In genomic region chr10:70484568-70485286, GRCm38 (mm10) we compare ENCODE assay signal across 9 mouse cellular contexts. TPM values are rescaled to one million over a fixed set of nuclear protein-coding genes. Genes with fewer than 3 reads are reported as not detected.
A peak's percentile ranks its signal among the peaks of the same experiment; 100 is the strongest.
DNase-seq lines count a peak whose midpoint lies in the region; ATAC-seq lines count a peak whose summit lies in the region.
"Had no signal": no experiment of that assay in that cellular context is flagged by ENCODE, and none has a peak within 500 bp of the region (broad histone marks: within the 10 kb centered on the region; RNA-seq: fewer than 3 reads in every experiment).

No protein-coding gene starts in this region.

- H3K27me3 ChIP-seq in neural tube, embryonic 11.5 days (ENCODE audit: control insufficient read depth, insufficient read depth, low read length): no peaks in the 10 kb centered on the region
- no peaks in the 10 kb centered on the region for H3K27me3 ChIP-seq in hindbrain, embryonic 14.5 days (ENCODE audit: control insufficient read depth, insufficient read depth, low read length)

- ATAC-seq in neural tube, embryonic 11.5 days (ENCODE audit: insufficient read depth, low FRiP score, low TSS enrichment): peak; percentile 53; the same call in 1 of the 2 replicates
- peak; percentile 73 for ATAC-seq in hindbrain, embryonic 14.5 days (ENCODE audit: low FRiP score)

- H3K9ac ChIP-seq in neural tube, embryonic 11.5 days (ENCODE audit: low read length): peak overlapping the region; percentile 9; the same call in 1 of the 2 replicates
- H3K9ac ChIP-seq in hindbrain, embryonic 14.5 days: peak overlapping the region; percentile 43; the same call in 1 of the 2 replicates

- H3K4me1 ChIP-seq in neural tube, embryonic 11.5 days (ENCODE audit: control insufficient read depth, insufficient read depth, low read length): peaks cover 7% of the 10 kb centered on the region; the same call in 1 of the 2 replicates
- H3K4me1 ChIP-seq in hindbrain, embryonic 14.5 days (replicated peaks; ENCODE audit: control insufficient read depth, insufficient read depth, low read length): peaks cover 14% of the 10 kb centered on the region

- peak overlapping the region; percentile 11 for H3K4me2 ChIP-seq in neural tube, embryonic 11.5 days (ENCODE audit: low read depth)
- H3K4me2 ChIP-seq in hindbrain, embryonic 14.5 days (replicated peaks): peak overlapping the region; percentile 42

- H3K27ac ChIP-seq in neural tube, embryonic 11.5 days (ENCODE audit: low read depth, low read length): no peak overlapping the region; the same call in 1 of the 2 replicates
- peak overlapping the region; percentile 70 for H3K27ac ChIP-seq in hindbrain, embryonic 14.5 days

- 21% methylated on average over 7 of the region's 7 CpGs for WGBS in neural tube, embryonic 11.5 days
- 14% methylated on average over 7 of the region's 7 CpGs for WGBS in hindbrain, embryonic 14.5 days

- intact Hi-C loops in heart, postnatal 36 days (cut with DNase I): loop anchor here (1.0 kb wide), 1 partner anchor 47 kb away; no protein-coding TSS in a partner anchor

- peak; percentile 51 for DNase-seq in heart, adult 8-10 months (ENCODE audit: low spot score)
- DNase-seq in heart, postnatal 36 days: no peak
- DNase-seq in neural tube, embryonic 11.5 days (ENCODE audit: low spot score): peak; percentile 25
- DNase-seq in neural tube, embryonic 10.5 days (ENCODE audit: extremely low spot score, low spot score): no peak
- DNase-seq in hindbrain, embryonic 14.5 days (ENCODE audit: low spot score): peak; percentile 33
- DNase-seq in ovary, postnatal 10 days (ENCODE audit: low spot score): no peak
- no peak for DNase-seq in thymus, postnatal 14 days
- no peak for DNase-seq in cerebellum, postnatal 4 days (ENCODE audit: low spot score in 2 of 2)
- DNase-seq: liver had no signal

- no peak overlapping the region for H3K4me3 ChIP-seq in neural tube, embryonic 11.5 days (ENCODE audit: low read depth, low read length)
- no peak overlapping the region for H3K4me3 ChIP-seq in hindbrain, embryonic 14.5 days (replicated peaks; ENCODE audit: low read length)

- H3K9me3 ChIP-seq in neural tube, embryonic 11.5 days (ENCODE audit: control insufficient read depth, low read length): no peaks in the 10 kb centered on the region
- H3K9me3 ChIP-seq in hindbrain, embryonic 14.5 days (ENCODE audit: control insufficient read depth, low read length): no peaks in the 10 kb centered on the region

- no peaks in the 10 kb centered on the region for H3K36me3 ChIP-seq in neural tube, embryonic 11.5 days (ENCODE audit: control insufficient read depth, insufficient read depth, low read length)
- H3K36me3 ChIP-seq in hindbrain, embryonic 14.5 days (replicated peaks; ENCODE audit: control insufficient read depth, insufficient read depth): peaks cover 6% of the 10 kb centered on the region; the same call in 1 of the 2 replicates

RNA-seq across cellular contexts. Expression of gene Fam13c, which starts 44.4 kb away (rescaled TPM):
- total RNA-seq in heart, adult 8-10 months (2022): 1 to 10 TPM; 4.3 to 6.5 (median 5.4) TPM
- total RNA-seq in heart, postnatal 36 days (2021): 1 to 10 TPM; 4.9 to 6.3 TPM
- 11.4 and 11.9 TPM in 2 replicates for polyA plus RNA-seq in neural tube, embryonic 11.5 days (2014; fragmentation: Nextera tagmentation; extraction: Ambion mirVana)
- polyA plus RNA-seq in hindbrain, embryonic 14.5 days (2014; fragmentation: Nextera tagmentation; extraction: Ambion mirVana): 24.5 and 28.2 TPM in 2 replicates

Comparison
In these comparisons a context has a peak if more than half of its experiments do, and no peak if none do; other contexts are left out.
1. DNase-seq: peak in heart, adult 8-10 months (single experiment), neural tube, embryonic 11.5 days (single experiment) and hindbrain, embryonic 14.5 days (single experiment); none in heart, postnatal 36 days (0 of 2), neural tube, embryonic 10.5 days (single experiment), ovary, postnatal 10 days (single experiment), thymus, postnatal 14 days (single experiment) and cerebellum, postnatal 4 days (0 of 2).